Mouse (Mus musculus): ENCODE data around the gene Zdhhc3. TPM values are rescaled to one million over a fixed set of nuclear protein-coding genes. Genes with fewer than 3 reads are reported as not detected.
A peak's percentile ranks its signal among the peaks of the same experiment; 100 is the strongest.

The Zdhhc3 gene
- polyA plus RNA-seq, 1 experiment from 2014 or later, result 85.8 TPM

- Histone ChIP-seq H3K4me1 (peaks cover 21% of the 10 kb centered on the region), H3K4me3 (no peak overlapping the region), H3K27me3 (ENCODE audit: poor library complexity, severe bottlenecking) (peaks cover 6% of the 10 kb centered on the region; the same call in 1 of the 2 replicates), H3K36me3 (replicated peaks) (peaks cover 2% of the 10 kb centered on the region; the same call in 1 of the 2 replicates), H3K27ac (no peak overlapping the region), H3K9me3 (no peaks in the 10 kb centered on the region)
- WGBS, result 89% methylated on average over 2 of the region's 2 CpGs
- DNase-seq (ENCODE audit: extremely low spot score, low spot score), result no peak
Measured at GRCm38 (mm10) chr9:123024201-123024600, 88.8 kb downstream of the Zdhhc3 start.

GRCm38 (mm10) chr9:123021636-123022379, 91.2 kb downstream of the Zdhhc3 start:
- peaks cover 25% of the 10 kb centered on the region for H3K4me1 ChIP-seq
- peak overlapping the region; percentile 80 for H3K4me3 ChIP-seq
- no peaks in the 10 kb centered on the region for H3K9me3 ChIP-seq
- WGBS, result 49% methylated on average over 16 of the region's 24 CpGs
- peak overlapping the region; percentile 97 for H3K27ac ChIP-seq
- peaks cover 6% of the 10 kb centered on the region; the same call in 1 of the 2 replicates for H3K27me3 ChIP-seq (ENCODE audit: poor library complexity, severe bottlenecking)
- peaks cover 25% of the 10 kb centered on the region for H3K36me3 ChIP-seq (replicated peaks)
- no peak for DNase-seq (ENCODE audit: extremely low spot score, low spot score)

GRCm38 (mm10) chr9:123020995-123021631, 91.9 kb downstream of the Zdhhc3 start, which contains the start of gene Tmem42:
TSS of gene Tmem42 (plus strand) at chr9:123021326.
- Histone ChIP-seq H3K4me3 (peak within 1 kb of the TSS; percentile 80), H3K27me3 (ENCODE audit: poor library complexity, severe bottlenecking) (peaks cover 6% of the 10 kb centered on the region; the same call in 1 of the 2 replicates), H3K27ac (peak within 1 kb of the TSS; percentile 97), H3K9me3 (no peaks in the 10 kb centered on the region), H3K4me1 (peaks cover 25% of the 10 kb centered on the region), H3K36me3 (replicated peaks) (peaks cover 32% of the 10 kb centered on the region)
- WGBS, result under 1% methylated on average over 58 of the region's 69 CpGs
- peak; percentile 87 for DNase-seq (ENCODE audit: extremely low spot score, low spot score)

Other genes starting within 250 kb of the Zdhhc3 start
- 82.3 and 83.3 TPM in 2 replicates for gene Zfp445, start 247.2 kb downstream of the Zdhhc3 start, polyA plus RNA-seq (2016; fragmentation: Nextera tagmentation; extraction: Ambion mirVana)
- 4.7 and 4.9 TPM in 2 replicates for gene Zkscan7, start 227.5 kb downstream of the Zdhhc3 start, polyA plus RNA-seq (2016; fragmentation: Nextera tagmentation; extraction: Ambion mirVana)
- 30.9 and 31.6 TPM in 2 replicates for gene Zfp105, start 190.1 kb downstream of the Zdhhc3 start, polyA plus RNA-seq (2016; fragmentation: Nextera tagmentation; extraction: Ambion mirVana)
- gene 1110059G10Rik, start 162.2 kb downstream of the Zdhhc3 start, polyA plus RNA-seq (2016; fragmentation: Nextera tagmentation; extraction: Ambion mirVana), result 19.5 and 19.9 TPM in 2 replicates
- gene Kif15, start 162.2 kb downstream of the Zdhhc3 start, polyA plus RNA-seq (2016; fragmentation: Nextera tagmentation; extraction: Ambion mirVana), result 109 and 114 TPM in 2 replicates
- gene Tmem42, start 91.9 kb downstream of the Zdhhc3 start, polyA plus RNA-seq (2016; fragmentation: Nextera tagmentation; extraction: Ambion mirVana), result 15.4 and 17.8 TPM in 2 replicates
- 0.36 and 0.43 TPM in 2 replicates for gene Tgm4, start 78.5 kb downstream of the Zdhhc3 start, polyA plus RNA-seq (2016; fragmentation: Nextera tagmentation; extraction: Ambion mirVana)
- 166 and 168 TPM in 2 replicates for gene Exosc7, start within 50 bp of the Zdhhc3 start, polyA plus RNA-seq (2016; fragmentation: Nextera tagmentation; extraction: Ambion mirVana)
- gene Clec3b, start 37.7 kb upstream of the Zdhhc3 start, polyA plus RNA-seq (2016; fragmentation: Nextera tagmentation; extraction: Ambion mirVana), result 0.32 TPM in 1 of 2 replicates, not detected in the other
- gene Cdcp1, start 102.8 kb upstream of the Zdhhc3 start, polyA plus RNA-seq (2016; fragmentation: Nextera tagmentation; extraction: Ambion mirVana), result 1.8 TPM in 2 replicates
- 3.3 and 3.6 TPM in 2 replicates for gene Tmem158, start 147.6 kb upstream of the Zdhhc3 start, polyA plus RNA-seq (2016; fragmentation: Nextera tagmentation; extraction: Ambion mirVana)